Mouse (Mus musculus) stomach, postnatal 0 days (tissue): ENCODE measurements around the gene 4930523C07Rik. TPM values are rescaled to one million over a fixed set of nuclear protein-coding genes. Genes with fewer than 3 reads are reported as not detected.

Source experiments
- ATAC-seq: fragments of 200-750 bp; cut with Nextera tagmentation; 2 replicates; pipeline ENCODE4 v1.8.0; 2017; ENCODE audit not compliant: low FRiP score, low TSS enrichment
- DNase-seq: peaks from one replicate; pipeline ENCODE4 v3.0.0-alpha.2; 2016; ENCODE audit warnings: low spot score
- H3K27ac ChIP-seq: fragments of 300-500 bp; sonication (generic); replicated peaks from 2 replicates; pipeline ENCODE4 v1.5.1; 2014; ENCODE audit warnings: mild to moderate bottlenecking, control low read depth
- H3K27me3 ChIP-seq: fragments of 300-500 bp; sonication (generic); 2 replicates; pipeline ENCODE4 v1.6.1; 2014; ENCODE audit warnings: low read length; ENCODE audit not compliant: control insufficient read depth, insufficient read depth
- H3K36me3 ChIP-seq: fragments of 300-500 bp; sonication (generic); 2 replicates; pipeline ENCODE4 v1.6.1; 2014; ENCODE audit warnings: low read length, mixed read lengths; ENCODE audit not compliant: control insufficient read depth, insufficient read depth
- H3K4me1 ChIP-seq: fragments of 300-500 bp; sonication (generic); replicated peaks from 2 replicates; pipeline ENCODE4 v1.6.1; 2014; ENCODE audit warnings: antibody characterized with exemption; ENCODE audit not compliant: control insufficient read depth, insufficient read depth
- H3K4me2 ChIP-seq: fragments of 300-500 bp; sonication (generic); replicated peaks from 2 replicates; pipeline ENCODE4 v1.6.1; 2014; ENCODE audit warnings: low read depth, mild to moderate bottlenecking, control low read depth, moderate library complexity
- H3K4me3 ChIP-seq: fragments of 300-500 bp; sonication (generic); 2 replicates; pipeline ENCODE4 v1.5.1; 2014; ENCODE audit warnings: low read depth, low read length, control low read depth
- H3K9ac ChIP-seq: fragments of 300-500 bp; sonication (generic); 2 replicates; pipeline ENCODE4 v1.6.1; 2014; ENCODE audit warnings: mild to moderate bottlenecking, low read length, control low read depth, mixed read lengths
- H3K9me3 ChIP-seq: fragments of 300-500 bp; sonication (generic); 2 replicates; pipeline ENCODE4 v1.6.1; 2016; ENCODE audit warnings: low read length; ENCODE audit not compliant: control insufficient read depth
- CTCF ChIP-seq: IDR thresholded peaks from 2 replicates; pipeline ENCODE4 v1.5.1; 2016; ENCODE audit warnings: antibody characterized with exemption, low read depth, mild to moderate bottlenecking, moderate library complexity
- EP300 ChIP-seq: optimal IDR thresholded peaks from 2 replicates; pipeline ENCODE3; 2016; ENCODE audit warnings: antibody characterized with exemption
- WGBS: fragments of 180-500 bp; shearing (Covaris S2); extraction: QIAGEN DNeasy Blood & Tissue Kit; methylation state at CpG from one replicate; pipeline ENCODE4 v1.1.7; 2014; 5-methylcytosine and 5-hydroxymethylcytosine counted together
- polyA plus RNA-seq: library from polyadenylated mRNA; unstranded; fragments of >200 nt; fragmentation: Nextera tagmentation; extraction: Ambion mirVana; gene quantifications from 2 replicates; pipeline ENCODE4 v1.2.1, GENCODE M21; 2015

Gene 4930523C07Rik
- polyA plus RNA-seq, 1 experiment from 2014 or later = 37.7 TPM

GRCm38 (mm10) chr1:160033948-160034598 is 10.1 kb upstream of the 4930523C07Rik start:
- Histone ChIP-seq H3K27me3 (no peaks in the 10 kb centered on the region), H3K9ac (no peak overlapping the region), H3K9me3 (no peaks in the 10 kb centered on the region), H3K4me3 (no peak overlapping the region), H3K36me3 (no peaks in the 10 kb centered on the region), H3K4me2 (no peak overlapping the region), H3K27ac (no peak overlapping the region), H3K4me1 (peaks cover 4% of the 10 kb centered on the region; the same call in 1 of the 2 replicates)
- TF ChIP-seq EP300 (no peak), CTCF (no peak)
- ATAC-seq (no peak), DNase-seq (no peak)
- 61% methylated on average over 4 of the region's 4 CpGs for WGBS

GRCm38 (mm10) chr1:160035561-160035960 is 8.6 kb upstream of the 4930523C07Rik start:
- Histone ChIP-seq H3K9ac (no peak overlapping the region), H3K36me3 (no peaks in the 10 kb centered on the region), H3K9me3 (no peaks in the 10 kb centered on the region), H3K27ac (no peak overlapping the region), H3K4me1 (peaks cover 4% of the 10 kb centered on the region; the same call in 1 of the 2 replicates), H3K4me3 (no peak overlapping the region), H3K27me3 (no peaks in the 10 kb centered on the region), H3K4me2 (no peak overlapping the region)
- DNase-seq (no peak), ATAC-seq (peak; percentile 46; the same call in 1 of the 2 replicates)
- TF ChIP-seq EP300 (no peak), CTCF (no peak)
- 25% methylated on average over 3 of the region's 3 CpGs for WGBS

GRCm38 (mm10) chr1:160036996-160037521 is 7.1 kb upstream of the 4930523C07Rik start:
- Histone ChIP-seq H3K9ac (no peak overlapping the region), H3K9me3 (no peaks in the 10 kb centered on the region), H3K36me3 (no peaks in the 10 kb centered on the region), H3K4me3 (no peak overlapping the region), H3K27me3 (no peaks in the 10 kb centered on the region), H3K4me2 (no peak overlapping the region), H3K27ac (peak overlapping the region; percentile 82), H3K4me1 (peaks cover 4% of the 10 kb centered on the region; the same call in 1 of the 2 replicates)
- WGBS = 41% methylated on average over 5 of the region's 5 CpGs
- peak; percentile 79 for ATAC-seq
- DNase-seq = peak; percentile 29
- TF ChIP-seq EP300 (no peak), CTCF (no peak)

GRCm38 (mm10) chr1:160039951-160040645 is 4.1 kb upstream of the 4930523C07Rik start:
- TF ChIP-seq EP300 (no peak), CTCF (no peak)
- no peak overlapping the region for H3K9ac ChIP-seq
- ATAC-seq (no peak), DNase-seq (no peak)
- H3K27me3 ChIP-seq = no peaks in the 10 kb centered on the region
- WGBS = 46% methylated on average over 7 of the region's 7 CpGs
- no peak overlapping the region for H3K4me3 ChIP-seq
- peaks cover 8% of the 10 kb centered on the region; the same call in 1 of the 2 replicates for H3K4me1 ChIP-seq
- H3K27ac ChIP-seq = no peak overlapping the region
- H3K4me2 ChIP-seq = no peak overlapping the region
- no peaks in the 10 kb centered on the region for H3K36me3 ChIP-seq
- H3K9me3 ChIP-seq = no peaks in the 10 kb centered on the region

- H3K9ac ChIP-seq = no peak overlapping the region
- no peak overlapping the region for H3K4me3 ChIP-seq
- H3K36me3 ChIP-seq = no peaks in the 10 kb centered on the region
- TF ChIP-seq EP300 = no peak
- TF ChIP-seq CTCF = no peak
- H3K27me3 ChIP-seq = no peaks in the 10 kb centered on the region
- peaks cover 8% of the 10 kb centered on the region; the same call in 1 of the 2 replicates for H3K4me1 ChIP-seq
- no peak overlapping the region for H3K27ac ChIP-seq
- 87% methylated on average over 7 of the region's 7 CpGs for WGBS
- DNase-seq (no peak), ATAC-seq (no peak)
- no peaks in the 10 kb centered on the region for H3K9me3 ChIP-seq
- no peak overlapping the region for H3K4me2 ChIP-seq
These were observed 2.9 kb upstream of the 4930523C07Rik start for GRCm38 (mm10) chr1:160041264-160041775.
